Mouse (Mus musculus): ENCODE data around the gene Rab22a. TPM values are rescaled to one million over a fixed set of nuclear protein-coding genes. Genes with fewer than 3 reads are reported as not detected.
"Not testable (repeated sequence)": the region's sequence is repeated elsewhere in the genome, so short reads cannot be mapped to it uniquely, and the experiment has no call there.

Gene Rab22a
- polyA plus RNA-seq, 1 experiment from 2014 or later, result 33.0 TPM

GRCm38 (mm10) chr2:173702867-173703237 lies 43.3 kb downstream of the Rab22a start:
- Histone ChIP-seq H3K4me2 (no peak overlapping the region), H3K27me3 (replicated peaks) (no peaks in the 10 kb centered on the region), H3K4me1 (no peaks in the 10 kb centered on the region), H3K4me3 (replicated peaks) (no peak overlapping the region), H3K27ac (no peak overlapping the region; the same call in 1 of the 2 replicates), H3K9me3 (no peaks in the 10 kb centered on the region), H3K9ac (no peak overlapping the region), H3K36me3 (peaks cover 33% of the 10 kb centered on the region)
- 73% methylated on average over 12 of the region's 12 CpGs for WGBS
- ATAC-seq (ENCODE audit: insufficient read depth, low FRiP score, low read depth), result no peak

- Histone ChIP-seq H3K4me1 (no peaks in the 10 kb centered on the region), H3K9me3 (no peaks in the 10 kb centered on the region), H3K9ac (no peak overlapping the region), H3K4me3 (replicated peaks) (no peak overlapping the region), H3K4me2 (no peak overlapping the region), H3K27me3 (replicated peaks) (no peaks in the 10 kb centered on the region), H3K36me3 (peaks cover 20% of the 10 kb centered on the region), H3K27ac (no peak overlapping the region)
- WGBS, result 81% methylated on average over 15 of the region's 15 CpGs
- ATAC-seq (ENCODE audit: insufficient read depth, low FRiP score, low read depth), result no peak
Measured at GRCm38 (mm10) chr2:173705827-173706551, 46.4 kb downstream of the Rab22a start.

- H3K4me2 ChIP-seq, result not testable (repeated sequence)
Measured at GRCm38 (mm10) chr2:173707626-173708025, 48.1 kb downstream of the Rab22a start.

GRCm38 (mm10) chr2:173710193-173710592 lies 50.6 kb downstream of the Rab22a start:
- H3K9me3 ChIP-seq, result no peaks in the 10 kb centered on the region
- WGBS, result 60% methylated on average over 6 of the region's 6 CpGs
- H3K9ac ChIP-seq, result no peak overlapping the region
- H3K4me3 ChIP-seq (replicated peaks), result no peak overlapping the region
- H3K4me1 ChIP-seq, result peaks cover 5% of the 10 kb centered on the region
- no peak overlapping the region for H3K27ac ChIP-seq
- no peak overlapping the region for H3K4me2 ChIP-seq
- H3K36me3 ChIP-seq, result no peaks in the 10 kb centered on the region
- ATAC-seq (ENCODE audit: insufficient read depth, low FRiP score, low read depth), result no peak
- H3K27me3 ChIP-seq (replicated peaks), result no peaks in the 10 kb centered on the region

More at GRCm38 (mm10) chr2:173707626-173708025, 48.1 kb downstream of the Rab22a start:
- H3K27ac ChIP-seq; H3K9ac ChIP-seq; H3K27me3 ChIP-seq (replicated peaks); H3K4me3 ChIP-seq (replicated peaks); ATAC-seq (ENCODE audit: insufficient read depth, low FRiP score, low read depth); H3K4me1 ChIP-seq; H3K9me3 ChIP-seq: not testable (repeated sequence)
- H3K36me3 ChIP-seq, result peaks cover 15% of the 10 kb centered on the region

- Histone ChIP-seq H3K4me3 (replicated peaks) (no peak overlapping the region), H3K9ac (no peak overlapping the region), H3K36me3 (no peaks in the 10 kb centered on the region), H3K27ac (peak overlapping the region; percentile 35; the same call in 1 of the 2 replicates), H3K4me1 (peaks cover 5% of the 10 kb centered on the region), H3K27me3 (replicated peaks) (no peaks in the 10 kb centered on the region), H3K9me3 (no peaks in the 10 kb centered on the region), H3K4me2 (no peak overlapping the region)
- ATAC-seq (ENCODE audit: insufficient read depth, low FRiP score, low read depth), result no peak
- 17% methylated on average over 10 of the region's 10 CpGs for WGBS
Measured at GRCm38 (mm10) chr2:173712656-173713055, 53.1 kb downstream of the Rab22a start.

GRCm38 (mm10) chr2:173713241-173713640 lies 53.7 kb downstream of the Rab22a start:
- no peaks in the 10 kb centered on the region for H3K36me3 ChIP-seq
- no peak overlapping the region for H3K4me3 ChIP-seq (replicated peaks)
- ATAC-seq (ENCODE audit: insufficient read depth, low FRiP score, low read depth), result no peak
- no peak overlapping the region for H3K27ac ChIP-seq
- H3K4me1 ChIP-seq, result peaks cover 5% of the 10 kb centered on the region
- no peaks in the 10 kb centered on the region for H3K27me3 ChIP-seq (replicated peaks)
- WGBS, result 66% methylated on average over 4 of the region's 4 CpGs
- H3K9ac ChIP-seq, result no peak overlapping the region
- H3K9me3 ChIP-seq, result no peaks in the 10 kb centered on the region
- H3K4me2 ChIP-seq, result no peak overlapping the region

GRCm38 (mm10) chr2:173714620-173715218 lies 55.2 kb downstream of the Rab22a start:
- 58% methylated on average over 8 of the region's 8 CpGs for WGBS
- Histone ChIP-seq H3K4me1 (peaks cover 5% of the 10 kb centered on the region), H3K4me3 (replicated peaks) (no peak overlapping the region), H3K9me3 (no peaks in the 10 kb centered on the region), H3K4me2 (no peak overlapping the region), H3K27me3 (replicated peaks) (no peaks in the 10 kb centered on the region), H3K9ac (no peak overlapping the region), H3K36me3 (no peaks in the 10 kb centered on the region), H3K27ac (no peak overlapping the region)
- no peak for ATAC-seq (ENCODE audit: insufficient read depth, low FRiP score, low read depth)

- no peak overlapping the region for H3K4me2 ChIP-seq
- H3K9ac ChIP-seq, result no peak overlapping the region
- H3K27ac ChIP-seq, result no peak overlapping the region
- WGBS, result 85% methylated on average over 5 of the region's 5 CpGs
- no peaks in the 10 kb centered on the region for H3K27me3 ChIP-seq (replicated peaks)
- ATAC-seq (ENCODE audit: insufficient read depth, low FRiP score, low read depth), result no peak
- H3K4me1 ChIP-seq, result peaks cover 5% of the 10 kb centered on the region
- no peak overlapping the region for H3K4me3 ChIP-seq (replicated peaks)
- H3K36me3 ChIP-seq, result no peaks in the 10 kb centered on the region
- H3K9me3 ChIP-seq, result no peaks in the 10 kb centered on the region
Measured at GRCm38 (mm10) chr2:173716966-173717365, 57.4 kb downstream of the Rab22a start.

GRCm38 (mm10) chr2:173719115-173719514 lies 59.6 kb downstream of the Rab22a start, which contains the start of gene 1700010B08Rik:
1700010B08Rik (plus strand) TSS chr2:173719415.
- ATAC-seq (ENCODE audit: insufficient read depth, low FRiP score, low read depth); H3K27me3 ChIP-seq (replicated peaks); H3K27ac ChIP-seq; H3K9me3 ChIP-seq; H3K36me3 ChIP-seq; H3K4me1 ChIP-seq; H3K4me2 ChIP-seq; H3K4me3 ChIP-seq (replicated peaks); H3K9ac ChIP-seq: not testable (repeated sequence)
- WGBS, result 86% methylated on average over 6 of the region's 7 CpGs

- no peaks in the 10 kb centered on the region for H3K36me3 ChIP-seq
- WGBS, result 47% methylated on average over 11 of the region's 11 CpGs
- no peaks in the 10 kb centered on the region for H3K4me1 ChIP-seq
- no peak overlapping the region for H3K4me3 ChIP-seq (replicated peaks)
- H3K27me3 ChIP-seq (replicated peaks), result no peaks in the 10 kb centered on the region
- peak; percentile 85 for ATAC-seq (ENCODE audit: insufficient read depth, low FRiP score, low read depth)
- H3K9ac ChIP-seq, result no peak overlapping the region
- no peak overlapping the region for H3K4me2 ChIP-seq
- H3K9me3 ChIP-seq, result no peaks in the 10 kb centered on the region
- H3K27ac ChIP-seq, result no peak overlapping the region; the same call in 1 of the 2 replicates
Measured at GRCm38 (mm10) chr2:173722251-173722857, 62.8 kb downstream of the Rab22a start.

GRCm38 (mm10) chr2:173724382-173724781 lies 64.8 kb downstream of the Rab22a start:
- 49% methylated on average over 14 of the region's 14 CpGs for WGBS
- no peaks in the 10 kb centered on the region for H3K36me3 ChIP-seq
- H3K27ac ChIP-seq, result no peak overlapping the region
- ATAC-seq (ENCODE audit: insufficient read depth, low FRiP score, low read depth), result no peak
- H3K27me3 ChIP-seq (replicated peaks), result no peaks in the 10 kb centered on the region
- H3K9me3 ChIP-seq, result no peaks in the 10 kb centered on the region
- no peak overlapping the region for H3K4me2 ChIP-seq
- no peaks in the 10 kb centered on the region for H3K4me1 ChIP-seq
- no peak overlapping the region for H3K9ac ChIP-seq
- no peak overlapping the region for H3K4me3 ChIP-seq (replicated peaks)

All from stomach, embryonic 15.5 days (tissue).